Mouse (Mus musculus): ENCODE data around the gene Naglu. TPM values are rescaled to one million over a fixed set of nuclear protein-coding genes. Genes with fewer than 3 reads are reported as not detected.
"Not testable (repeated sequence)": the region's sequence is repeated elsewhere in the genome, so short reads cannot be mapped to it uniquely, and the experiment has no call there.

Naglu gene
- total RNA-seq, 1 experiment from 2014 or later, result 54.1 TPM

DNA sequence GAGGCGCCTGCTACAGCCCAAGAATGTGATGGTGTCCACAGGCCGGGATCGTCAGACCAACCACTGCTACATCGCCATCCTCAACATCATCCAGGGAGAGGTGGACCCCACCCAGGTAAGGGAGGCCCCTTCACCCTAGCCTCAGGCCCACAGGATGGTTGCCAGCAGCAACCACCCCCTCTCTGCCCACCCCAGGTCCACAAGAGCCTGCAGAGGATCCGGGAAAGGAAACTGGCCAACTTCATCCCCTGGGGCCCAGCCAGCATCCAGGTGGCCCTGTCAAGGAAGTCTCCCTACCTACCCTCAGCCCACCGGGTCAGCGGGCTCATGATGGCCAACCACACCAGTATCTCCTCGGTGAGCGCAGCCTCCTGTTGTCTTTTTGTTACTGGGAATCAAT is 55.2 kb downstream of the Naglu start:
- not testable (repeated sequence) for DNase-seq

GRCm38 (mm10) chr11:101127075-101127474 is 57.3 kb downstream of the Naglu start:
- no peak for DNase-seq

Small RNA genes within 50 kb of the gene (microRNA-seq; reads per million reads assigned to microRNA genes)
- 0.36 to 0.69 reads per million in 2 experiments for gene Mir6928

Other genes starting within 250 kb of the Naglu start
- gene Stat5b, start 219.3 kb upstream of the Naglu start, total RNA-seq (2021), result 89.0 and 123 TPM in 2 replicates
- 43.8 and 54.5 TPM in 2 replicates for gene Stat5a, start 210.7 kb upstream of the Naglu start, total RNA-seq (2021)
- gene Stat3, start 130.5 kb upstream of the Naglu start, total RNA-seq (2021), result 81.5 and 88.6 TPM in 2 replicates
- 224 and 271 TPM in 2 replicates for gene Cavin1, start 99.1 kb upstream of the Naglu start, total RNA-seq (2021)
- gene Atp6v0a1, start 60.6 kb upstream of the Naglu start, total RNA-seq (2021), result 106 and 144 TPM in 2 replicates
- gene Hsd17b1, start 8.4 kb downstream of the Naglu start, total RNA-seq (2021), result 2.6 and 3.3 TPM in 2 replicates
- gene Coasy, start 12.6 kb downstream of the Naglu start, total RNA-seq (2021), result 93.5 and 115 TPM in 2 replicates
- 55.2 and 70.0 TPM in 2 replicates for gene Mlx, start 17.3 kb downstream of the Naglu start, total RNA-seq (2021)
- 7.1 and 9.4 TPM in 2 replicates for gene Psmc3ip, start 25.4 kb downstream of the Naglu start, total RNA-seq (2021)
- 53.5 and 64.1 TPM in 2 replicates for gene Retreg3, start 49.9 kb downstream of the Naglu start, total RNA-seq (2021)
- 42.1 and 50.1 TPM in 2 replicates for gene Tubg1, start 49.9 kb downstream of the Naglu start, total RNA-seq (2021)
- 5.7 and 6.4 TPM in 2 replicates for gene Tubg2, start 85.9 kb downstream of the Naglu start, total RNA-seq (2021)
- gene Cntnap1, start 100.5 kb downstream of the Naglu start, total RNA-seq (2021), result 6.6 and 9.1 TPM in 2 replicates
- 31.1 and 36.4 TPM in 2 replicates for gene Plekhh3, start 101.3 kb downstream of the Naglu start, total RNA-seq (2021)
- 0.18 TPM in 1 of 2 replicates, not detected in the other for gene Ccr10, start 105.4 kb downstream of the Naglu start, total RNA-seq (2021)
- 37.3 and 49.6 TPM in 2 replicates for gene Ezh1, start 156.5 kb downstream of the Naglu start, total RNA-seq (2021)
- 53.9 and 57.0 TPM in 2 replicates for gene Ramp2, start 176.0 kb downstream of the Naglu start, total RNA-seq (2021)
- gene Vps25, start 183.7 kb downstream of the Naglu start, total RNA-seq (2021), result 112 and 116 TPM in 2 replicates
- 1.7 and 2.6 TPM in 2 replicates for gene Wnk4, start 190.6 kb downstream of the Naglu start, total RNA-seq (2021)
- 0.67 and 0.73 TPM in 2 replicates for gene Cntd1, start 209.0 kb downstream of the Naglu start, total RNA-seq (2021)
- gene Coa3, start 209.1 kb downstream of the Naglu start, total RNA-seq (2021), result 67.9 and 74.9 TPM in 2 replicates
- gene Becn1, start 232.3 kb downstream of the Naglu start, total RNA-seq (2021), result 117 and 159 TPM in 2 replicates
- gene Psme3, start 246.2 kb downstream of the Naglu start, total RNA-seq (2021), result 126 and 131 TPM in 2 replicates

All from adrenal gland, postnatal 25 days (tissue).